Mouse (Mus musculus) thymus, adult 18-20 months (tissue): ENCODE results near the gene Tmem110.

ENCODE experiments used
- DNase-seq, 2 experiments: peaks; one replicate each; pipeline ENCODE4 v3.0.0; 2022; ENCODE audit warnings: mixed read lengths in 2 of 2

Tmem110 gene

DNA sequence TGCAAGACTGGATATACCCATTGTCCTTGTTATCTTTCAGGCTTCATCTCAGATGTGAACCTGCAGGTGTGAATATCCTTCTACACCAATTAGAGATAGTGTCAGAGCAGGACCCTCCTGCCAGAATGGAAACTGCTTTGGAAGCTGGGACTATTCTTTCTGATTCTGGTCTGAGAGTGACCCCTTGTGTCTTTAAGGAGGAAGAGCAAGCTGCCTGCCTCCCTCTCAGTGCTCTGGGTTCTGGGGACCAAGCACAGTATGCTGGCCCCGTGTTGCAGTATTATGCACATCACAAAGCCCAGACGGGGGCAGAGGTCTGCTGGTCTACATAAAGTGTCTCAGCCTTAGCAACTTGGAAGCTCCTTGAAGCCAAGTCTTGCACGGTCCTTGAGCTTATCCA, 39.9 kb downstream of the Tmem110 start:
- DNase-seq: no peak

DNA sequence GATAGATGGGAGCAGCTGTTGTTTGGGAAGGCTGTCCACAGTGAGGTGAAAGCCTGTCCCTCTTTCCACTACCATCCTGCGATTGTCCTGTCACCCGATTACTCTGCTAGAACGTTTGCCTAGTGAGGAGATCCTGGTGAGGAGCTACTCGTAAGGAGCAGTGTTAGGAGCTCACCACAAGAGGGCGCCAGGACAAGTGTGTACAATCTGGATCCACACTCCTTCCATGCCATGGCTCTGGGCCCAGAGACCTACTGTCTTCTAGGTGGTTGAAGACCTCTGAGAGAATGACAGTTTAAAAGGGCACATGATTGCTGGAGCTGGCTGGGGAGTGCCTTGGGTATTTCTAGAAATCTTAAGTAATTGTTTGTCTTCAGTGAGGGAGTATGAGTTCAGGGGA, 41.7 kb downstream of the Tmem110 start:
- DNase-seq: no peak

DNA sequence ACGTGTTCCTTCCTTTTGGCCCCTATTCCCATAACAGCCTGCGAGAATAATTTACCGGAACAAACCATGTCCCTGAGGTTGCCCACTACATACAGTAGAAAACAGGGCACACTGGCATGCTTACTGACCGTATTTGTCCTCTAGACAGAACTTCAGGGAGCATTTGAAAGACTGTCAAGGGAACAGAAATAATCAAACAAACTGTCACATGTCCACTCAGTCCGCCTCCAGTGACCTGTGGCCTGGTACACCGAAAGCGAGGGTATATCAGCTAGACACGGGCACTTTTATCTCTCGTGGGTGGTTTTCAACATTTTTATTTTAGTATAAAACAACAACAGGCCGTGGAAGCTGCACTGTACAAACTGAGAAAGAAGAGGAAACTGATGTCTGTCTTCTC, 43.4 kb downstream of the Tmem110 start:
- DNase-seq: no peak

DNA sequence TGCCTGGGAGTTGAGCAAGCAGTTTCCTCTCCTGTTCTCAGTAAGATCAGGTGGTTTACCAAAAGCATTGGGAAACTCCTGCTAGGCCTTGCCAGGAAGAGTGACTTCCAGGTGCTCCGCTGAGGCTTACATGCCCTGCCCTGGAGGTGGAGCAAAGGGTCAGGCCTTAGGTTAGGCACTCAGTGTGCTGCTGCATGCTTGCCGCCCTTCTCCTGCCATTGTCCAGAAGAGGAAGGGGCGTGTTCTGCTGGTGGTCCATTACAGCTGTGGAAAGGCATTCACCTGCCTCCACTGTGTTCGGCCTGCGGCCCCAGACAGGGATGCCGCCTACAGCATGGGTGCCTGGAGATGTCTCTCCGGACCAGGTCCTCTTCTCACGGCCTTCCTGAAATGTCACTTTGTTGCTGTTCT, 44.0 kb downstream of the Tmem110 start:
- DNase-seq: no peak

DNA sequence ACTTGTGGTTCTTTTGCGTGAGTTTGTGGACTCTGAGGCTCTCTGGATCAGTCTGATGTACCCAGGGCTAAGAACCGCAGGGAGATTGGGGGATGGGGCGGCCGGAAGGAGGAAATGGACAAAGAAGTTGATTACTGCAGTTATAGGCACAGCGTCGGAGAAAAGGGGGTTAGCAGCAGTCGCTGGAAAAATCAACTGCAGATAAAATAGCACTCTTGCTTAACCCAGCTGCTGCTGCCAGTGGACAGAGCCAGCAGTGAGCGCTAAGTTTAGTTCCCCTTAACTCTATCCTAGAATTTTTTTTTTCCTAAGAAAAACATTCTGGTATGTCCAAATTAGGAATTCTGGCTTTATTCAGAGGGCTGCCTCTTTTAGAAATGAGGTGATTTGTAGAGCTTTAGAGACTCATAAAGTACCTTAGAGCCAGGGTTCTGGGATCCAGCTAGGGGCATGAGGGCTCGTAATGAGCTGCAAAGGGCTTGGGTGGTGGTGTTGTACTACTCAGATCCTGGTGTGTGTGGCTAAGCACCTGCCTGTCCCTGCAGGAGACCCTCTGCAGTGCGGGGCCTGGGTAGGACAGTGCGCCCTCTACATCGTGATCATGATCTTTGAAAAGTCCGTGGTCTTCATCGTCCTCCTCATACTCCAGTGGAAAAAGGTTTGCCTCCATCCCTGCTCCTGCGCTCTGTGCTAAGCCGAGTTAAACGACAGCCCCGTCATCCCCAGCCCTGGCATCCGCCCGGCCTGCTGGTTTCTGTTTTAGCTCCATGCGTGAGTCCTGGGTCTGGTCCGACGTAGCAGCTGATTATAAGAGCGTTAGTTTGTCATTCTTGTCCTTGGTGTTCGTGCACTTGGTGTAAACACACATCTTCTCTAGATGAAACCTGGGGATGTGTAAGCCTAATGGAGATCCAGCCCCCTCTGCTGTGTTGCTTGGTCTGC, 45.1 kb downstream of the Tmem110 start:
- no peak for DNase-seq

DNA sequence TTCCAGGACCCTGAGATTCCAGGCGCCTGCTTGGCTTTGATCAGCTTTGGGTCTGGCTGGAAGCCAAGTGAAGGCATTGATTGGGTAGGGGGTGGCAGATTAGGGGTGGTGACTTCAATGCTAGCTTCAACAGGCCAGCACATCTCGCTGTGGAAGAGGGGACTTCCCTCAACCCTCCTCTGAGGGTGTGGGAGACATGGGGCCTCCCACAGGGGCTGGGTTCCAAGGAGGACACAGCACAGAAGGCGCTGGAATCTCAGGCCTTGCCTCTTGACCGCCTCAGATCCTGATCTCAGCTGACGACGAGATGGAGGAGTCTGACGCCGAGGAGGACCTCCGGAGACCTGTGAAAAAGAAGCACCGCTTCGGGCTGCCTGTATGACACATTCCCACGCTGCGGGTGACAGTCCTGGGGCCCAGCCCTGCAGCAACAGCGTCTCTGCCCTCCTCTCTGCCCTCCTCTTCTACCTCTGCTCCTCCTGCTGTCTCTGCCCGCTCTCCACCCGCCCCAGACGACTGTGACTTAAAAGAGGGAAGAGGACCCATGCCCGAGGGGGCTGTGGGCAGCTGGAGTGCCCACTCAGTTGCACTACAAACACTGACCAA, 48.8 kb downstream of the Tmem110 start:
- no peak for DNase-seq

DNA sequence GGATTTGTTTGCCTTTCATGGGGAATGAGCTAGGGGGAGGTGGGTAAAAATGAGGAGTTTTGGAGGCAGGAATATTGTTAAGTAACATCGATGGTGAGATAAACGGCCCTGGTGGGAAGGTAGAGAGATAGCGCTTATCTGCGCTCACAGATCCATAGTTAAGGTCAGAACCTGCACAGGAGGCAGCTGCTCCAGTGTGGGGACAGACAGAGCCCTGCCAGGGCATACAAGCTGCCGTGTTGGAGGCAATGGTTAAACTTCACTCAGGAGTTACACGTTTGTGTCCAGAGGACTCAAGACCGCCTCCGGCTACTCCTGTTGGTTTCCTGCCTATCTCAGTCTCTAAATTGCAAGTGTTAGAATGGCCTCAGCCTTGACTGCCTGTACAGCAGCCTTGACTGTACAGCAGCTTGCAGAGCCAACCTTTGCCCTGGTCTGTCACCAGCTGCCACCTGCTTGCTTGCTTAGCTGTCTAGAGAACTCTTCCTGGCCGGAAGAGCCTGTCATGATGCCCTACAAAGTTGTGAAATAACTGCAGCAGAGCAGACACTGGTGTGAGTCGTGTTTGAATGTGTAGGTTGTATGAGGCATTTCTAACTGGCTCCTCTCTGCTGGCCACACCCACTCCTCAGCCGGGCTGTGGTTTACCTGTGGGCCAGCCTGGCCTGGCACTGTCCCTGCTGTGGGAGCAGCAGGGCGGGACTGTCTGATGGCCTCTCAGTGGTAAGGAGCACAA, 49.9 kb downstream of the Tmem110 start:
- DNase-seq: no peak

DNA sequence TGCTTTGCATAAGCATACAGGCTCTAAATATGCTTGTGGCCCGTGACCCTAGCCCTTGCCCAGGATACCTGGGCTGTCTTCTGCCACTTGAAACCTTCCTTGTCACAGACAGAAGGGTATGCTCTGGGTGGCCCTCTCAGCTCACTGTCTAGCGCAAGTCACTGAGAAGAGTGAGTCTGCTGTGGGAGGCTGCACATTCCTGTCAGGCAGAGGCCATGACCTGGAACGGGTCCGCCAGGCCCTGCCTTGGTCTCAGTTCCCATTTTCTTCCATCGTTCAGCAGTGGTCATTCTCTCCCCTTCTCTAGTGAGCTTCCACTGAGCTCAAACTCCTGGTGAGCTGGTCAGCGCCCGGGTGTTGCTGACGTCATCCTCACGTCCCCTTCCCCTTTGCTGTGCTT, 50.6 kb downstream of the Tmem110 start:
- no peak for DNase-seq

DNA sequence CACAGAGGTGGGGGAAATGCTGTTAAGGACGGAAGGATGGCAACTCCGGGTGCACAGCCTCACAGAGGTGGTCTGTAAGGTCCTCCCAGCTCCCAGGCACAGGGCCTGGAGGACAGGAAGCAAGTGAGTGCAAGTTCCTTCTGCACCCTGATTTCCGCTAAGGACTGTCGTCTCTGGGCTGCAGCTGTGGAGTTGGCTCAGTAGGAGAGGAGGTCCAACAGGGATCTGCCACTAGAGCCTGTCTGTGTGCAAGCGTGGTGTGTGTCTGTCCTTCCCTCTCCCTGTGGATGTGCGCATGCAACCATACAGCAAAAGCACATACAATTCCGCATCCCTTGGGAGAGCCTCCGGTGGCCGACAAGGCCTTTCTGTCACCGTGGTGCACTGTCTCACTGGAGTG, 51.1 kb downstream of the Tmem110 start:
- DNase-seq: no peak

DNA sequence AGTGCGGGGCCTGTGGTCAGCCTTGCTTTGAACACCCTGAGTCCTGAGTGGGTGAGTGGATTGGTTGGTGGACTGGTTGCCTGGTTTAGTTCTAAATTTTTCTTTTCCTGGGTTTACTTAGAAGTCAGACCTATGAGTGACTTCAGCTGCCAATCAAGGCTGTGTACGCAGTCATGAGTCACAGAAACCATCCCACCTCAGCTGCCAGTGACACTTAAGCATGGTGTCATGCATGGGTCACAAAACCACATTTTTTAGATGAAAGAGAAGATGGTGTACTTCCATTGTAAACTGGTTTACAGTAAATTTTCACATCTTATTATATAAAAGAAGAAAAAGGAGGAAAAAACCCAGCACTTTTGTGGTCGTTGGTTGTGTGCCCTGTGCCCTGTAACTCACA, 52.4 kb downstream of the Tmem110 start:
- no peak for DNase-seq

DNA sequence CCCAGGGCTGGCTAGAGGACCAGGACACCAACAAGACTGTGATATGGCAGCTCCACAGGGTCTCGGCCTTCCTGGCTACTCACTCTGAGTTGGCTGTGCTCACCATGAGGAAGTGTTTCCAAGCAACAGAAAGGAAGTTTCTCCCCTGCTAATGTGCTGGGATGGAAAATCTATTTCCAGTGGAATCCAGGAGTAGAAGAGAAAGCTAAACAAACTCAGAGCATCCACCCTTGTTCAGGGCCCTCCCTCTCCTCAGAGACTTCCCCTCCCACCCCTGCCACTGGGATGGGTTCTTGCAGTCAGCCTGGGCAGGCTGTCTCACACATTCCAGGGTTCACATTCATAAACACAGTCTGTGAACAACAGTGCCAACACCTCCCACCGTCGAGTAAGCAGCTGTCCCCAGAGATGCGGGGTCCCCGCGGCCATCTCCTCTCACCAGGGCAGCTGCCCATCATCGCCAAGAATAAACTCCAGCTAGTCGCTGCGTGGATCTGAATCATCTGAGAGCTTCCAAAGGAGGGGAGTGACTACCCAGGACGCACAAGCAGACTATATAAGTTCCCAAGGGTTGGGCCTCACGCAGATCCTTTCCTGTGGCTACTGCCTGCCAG, 53.7 kb downstream of the Tmem110 start, which contains the start of gene Mustn1:
Mustn1 (plus strand) TSS at position 243 of the 614 bp plus-strand sequence.
- DNase-seq: no peak

DNA sequence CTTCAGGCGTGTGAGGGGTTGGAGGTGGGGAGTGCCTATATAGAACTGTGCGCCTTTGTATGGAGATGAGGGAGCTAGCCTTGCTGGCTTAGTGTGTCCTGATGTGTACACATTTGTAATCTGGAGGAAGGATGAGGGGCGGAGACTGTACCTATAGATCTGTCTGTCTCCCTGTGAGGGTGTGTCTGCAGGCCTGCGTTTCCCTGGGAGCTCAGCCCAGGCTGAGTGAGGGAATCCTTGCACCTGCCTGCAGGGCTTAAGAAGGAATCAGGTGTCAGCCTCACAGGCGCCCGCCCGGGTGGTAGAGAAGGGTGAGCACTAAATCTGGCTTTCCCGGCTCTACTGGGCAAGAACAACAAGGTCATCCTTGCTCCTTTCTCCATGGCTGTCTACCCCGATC, 54.4 kb downstream of the Tmem110 start:
- no peak for DNase-seq

DNA sequence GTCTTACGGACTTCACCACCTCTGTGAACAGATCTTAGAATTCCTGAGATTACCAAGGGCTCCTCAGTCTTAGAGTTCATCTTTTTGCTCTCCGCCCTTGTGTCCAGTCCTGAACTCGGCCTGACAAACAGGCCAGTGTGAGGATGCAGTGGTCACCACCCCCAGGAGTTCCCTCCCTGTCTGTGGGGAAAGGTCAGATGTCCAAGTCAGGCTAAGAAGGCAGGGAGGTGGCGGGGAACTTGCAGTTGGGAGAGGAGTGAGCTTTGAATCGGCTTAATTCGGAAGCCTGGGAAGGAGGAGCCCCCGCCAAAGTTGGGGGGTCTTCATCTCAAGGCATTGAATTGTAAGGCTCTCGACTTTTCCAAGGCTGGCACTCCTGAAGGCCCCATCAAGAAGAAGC, 54.9 kb downstream of the Tmem110 start:
- no peak for DNase-seq

DNA sequence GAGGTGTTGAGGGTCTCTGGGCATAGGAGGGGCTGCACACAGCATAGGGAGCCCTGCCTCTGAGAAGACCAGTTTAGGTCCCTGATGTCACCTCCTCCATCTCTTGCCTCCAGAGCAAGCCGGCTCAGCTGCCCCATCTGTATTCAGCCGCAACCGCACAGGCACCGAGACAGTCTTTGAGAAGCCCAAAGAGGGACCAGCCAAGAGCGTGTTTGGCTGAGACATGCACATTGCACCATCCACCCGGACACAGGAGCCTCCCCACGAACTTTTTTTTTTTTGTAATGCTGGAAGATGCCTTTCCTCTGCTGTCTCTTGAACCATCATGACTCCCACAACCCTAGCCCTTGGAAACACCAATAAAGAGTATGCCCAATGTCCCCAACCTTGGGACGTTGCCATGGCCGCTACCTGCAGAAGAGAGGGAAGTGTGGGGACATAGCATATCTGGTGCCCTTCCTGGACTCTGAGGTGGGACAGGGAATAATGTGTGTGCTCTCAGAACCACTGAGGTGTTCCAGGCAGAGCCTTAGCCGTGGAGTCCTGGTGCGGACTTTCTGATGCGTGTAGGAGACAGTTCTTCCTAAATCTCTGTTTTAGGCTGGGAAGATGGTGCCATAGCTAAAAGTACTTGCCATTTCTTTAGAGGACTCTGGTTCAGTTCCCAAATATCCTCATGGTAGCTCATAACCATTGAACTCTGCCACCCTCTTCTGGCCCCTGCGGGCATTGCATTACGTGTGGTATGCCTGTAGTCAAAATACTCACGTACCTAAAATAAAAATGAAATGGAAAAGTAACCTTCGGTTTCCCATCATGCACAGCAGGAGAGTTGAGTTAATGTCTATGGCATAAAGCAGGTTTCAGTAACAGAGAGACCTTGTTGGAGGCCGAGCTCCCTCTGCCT, 55.7 kb downstream of the Tmem110 start:
- no peak for DNase-seq

DNA sequence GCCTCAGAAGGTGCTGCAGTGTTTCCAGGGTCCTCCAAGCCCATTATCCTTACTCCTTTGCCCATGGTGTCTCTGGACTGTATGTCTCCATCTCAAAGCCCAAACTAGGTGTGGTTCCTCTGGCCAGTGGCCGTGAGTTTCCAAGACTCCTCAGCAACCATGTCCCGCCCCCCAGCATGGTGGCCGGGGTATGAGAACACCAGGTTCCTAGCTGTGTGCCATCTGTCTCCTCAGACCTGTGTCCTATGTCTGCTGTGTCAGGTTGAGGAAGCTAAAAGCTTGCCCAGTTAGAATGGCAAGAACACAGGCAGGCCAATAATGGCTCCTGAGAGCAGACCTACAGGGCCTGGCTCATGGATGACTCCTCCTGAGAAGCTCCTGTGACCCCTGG, 56.3 kb downstream of the Tmem110 start:
- DNase-seq: no peak

DNA sequence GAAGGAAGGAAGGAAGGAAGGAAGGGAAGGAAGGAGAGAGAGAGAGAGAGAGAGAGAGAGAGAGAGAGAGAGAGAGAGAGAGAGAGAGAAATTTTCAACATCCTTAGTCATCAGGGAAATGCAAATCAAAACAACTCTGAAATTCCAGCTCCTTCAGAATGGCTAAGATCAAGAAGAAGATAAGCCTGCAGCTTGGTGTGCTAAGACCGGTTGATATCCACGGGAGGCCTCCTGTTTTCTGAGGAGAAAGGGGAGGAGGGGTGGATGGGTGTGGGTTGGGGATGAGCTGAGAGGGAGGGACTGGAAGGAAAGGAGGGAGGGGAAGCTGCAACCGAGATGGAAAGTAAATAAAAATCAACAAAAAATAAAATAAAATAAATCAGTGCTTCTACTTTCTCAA, 59.9 kb downstream of the Tmem110 start:
- DNase-seq: no peak

DNA sequence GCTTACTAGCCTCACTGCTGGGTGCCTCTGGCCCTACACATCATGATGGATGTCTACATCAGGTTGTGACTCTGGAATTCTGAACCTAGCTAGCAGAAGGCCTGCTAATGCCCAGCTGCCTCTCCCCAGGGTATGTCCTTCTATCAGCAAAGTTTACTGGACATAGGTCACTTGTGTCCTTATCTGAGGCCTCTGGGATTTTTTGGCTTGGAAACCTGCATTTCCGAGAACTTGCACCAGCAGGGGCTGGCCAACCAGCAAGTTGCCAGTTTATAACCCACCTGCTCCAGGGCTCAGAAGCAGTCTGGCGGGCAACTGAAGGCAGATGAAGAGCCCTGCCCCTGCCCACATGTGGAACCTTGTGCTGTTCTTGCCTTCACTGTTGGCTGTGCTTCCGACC, 60.8 kb downstream of the Tmem110 start, which contains the start of gene Itih4:
Itih4 (plus strand) TSS at position 273 of the 400 bp plus-strand sequence.
- no peak for DNase-seq

DNA sequence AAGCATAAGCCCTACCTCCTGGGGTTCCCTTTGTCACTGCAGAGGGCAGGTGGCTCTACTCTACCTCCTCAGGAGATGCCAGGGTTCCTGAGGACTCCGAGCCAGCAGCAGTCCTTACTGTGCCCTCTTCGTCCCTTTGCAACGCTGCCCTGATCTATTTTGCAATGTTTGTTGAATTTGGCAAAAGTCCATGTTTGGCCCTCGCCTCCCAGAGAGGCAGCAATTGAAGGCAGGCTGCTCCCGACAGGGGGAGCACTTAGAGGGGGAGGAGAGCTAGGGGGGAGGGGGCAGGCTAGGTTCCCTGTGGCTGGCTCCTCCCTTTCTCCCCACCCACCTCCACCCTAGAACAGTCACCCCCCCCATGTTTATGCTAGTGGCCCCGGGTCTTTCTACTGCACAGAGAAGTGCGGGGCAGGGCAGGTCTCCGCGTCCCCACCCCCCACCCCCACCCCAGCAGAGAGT, 62.9 kb downstream of the Tmem110 start:
- no peak for DNase-seq

DNA sequence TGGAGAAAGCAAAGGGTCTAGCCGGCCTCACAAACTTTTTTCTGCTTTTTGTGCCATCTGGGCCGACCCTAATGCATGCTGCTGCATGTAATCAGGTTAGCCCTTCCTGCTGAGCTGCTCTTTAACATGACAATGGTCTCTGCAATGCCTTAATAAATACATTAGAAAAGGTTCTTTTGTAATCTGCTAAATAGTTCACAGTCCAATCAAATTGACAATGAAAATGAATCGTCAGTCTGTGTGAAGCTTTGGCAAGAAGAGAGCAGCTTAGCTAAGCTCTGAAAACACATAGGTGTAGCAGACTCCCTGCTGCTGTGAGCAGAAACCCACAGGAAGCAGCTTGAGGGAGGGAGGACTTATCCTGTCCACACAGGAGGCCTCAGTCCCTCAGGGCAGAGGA, 74.6 kb downstream of the Tmem110 start:
- no peak for DNase-seq

DNA sequence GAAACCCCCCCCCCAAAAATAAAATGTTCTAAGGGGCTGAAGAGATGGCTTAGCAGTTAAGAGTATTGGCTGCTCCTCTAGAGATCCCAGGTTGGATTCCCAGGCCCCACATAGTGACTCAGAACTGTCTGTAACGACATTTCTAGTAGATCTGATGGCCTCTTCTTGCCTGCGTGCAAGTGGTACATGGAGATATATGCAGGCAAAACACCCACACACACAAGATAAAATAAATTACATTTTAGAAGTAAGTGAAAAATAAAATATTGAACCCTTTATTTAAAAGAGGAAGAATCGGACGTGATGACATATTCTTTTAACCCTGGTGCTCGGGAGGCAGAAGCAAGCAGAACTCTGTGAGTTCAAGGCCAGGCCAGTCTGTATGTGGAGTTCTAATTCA, 77.2 kb downstream of the Tmem110 start:
- no peak for DNase-seq

DNA sequence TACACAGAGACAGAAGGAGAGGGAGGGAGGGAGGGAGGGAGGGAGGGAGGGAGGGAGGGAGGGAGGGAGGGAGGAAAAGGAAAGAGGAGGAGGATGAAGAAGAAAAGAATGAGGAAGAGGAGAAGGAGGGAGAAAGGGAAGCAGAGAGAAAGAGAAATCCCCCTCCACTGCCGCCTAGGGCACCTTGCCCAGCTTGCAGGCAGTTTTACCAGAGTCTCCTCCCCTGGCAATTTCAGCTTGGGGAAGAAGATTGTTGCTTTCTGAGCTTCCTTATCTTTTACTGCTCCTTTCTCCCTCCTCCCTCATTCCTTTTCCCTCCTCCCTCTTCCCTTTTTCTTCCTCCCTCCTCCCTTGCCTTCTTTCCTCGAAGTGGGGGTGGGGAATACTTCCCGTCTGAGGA, 77.6 kb downstream of the Tmem110 start:
- DNase-seq: no peak

DNA sequence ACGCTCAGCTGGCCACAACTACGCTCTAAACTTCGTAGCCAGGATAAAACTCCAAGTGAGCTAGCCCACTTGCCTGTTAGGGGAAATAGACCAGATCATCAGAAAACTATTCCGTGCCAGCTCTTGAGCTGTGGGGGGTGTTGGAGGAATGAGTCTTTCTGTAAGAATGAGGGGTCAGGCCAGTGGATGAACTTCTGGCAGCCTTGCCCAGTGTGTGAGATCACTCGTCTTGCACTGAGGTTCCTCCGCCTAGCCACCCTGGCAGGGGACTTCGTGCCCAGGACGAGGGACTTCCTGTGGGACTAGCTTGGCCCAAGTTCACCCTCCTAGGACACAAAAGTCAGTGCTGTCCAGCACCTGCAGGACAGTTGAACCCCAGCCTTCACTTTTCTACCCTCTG, 78.9 kb downstream of the Tmem110 start:
- no peak for DNase-seq
